Mouse (Mus musculus) kidney, adult 2 months (tissue): ENCODE measurements around the gene Zfp683.

Experiments used
- CTCF ChIP-seq: fragments of 200-500 bp; conservative IDR thresholded peaks from 2 replicates; pipeline ENCODE4 v1.5.1; 2011; ENCODE audit warnings: low read depth, mild to moderate bottlenecking, control low read depth, low read length, moderate library complexity, mixed read lengths; ENCODE audit not compliant: insufficient read depth, insufficient read length
- POLR2A ChIP-seq: fragments of 200-500 bp; IDR thresholded peaks from one replicate; pipeline ENCODE4 v1.6.1; 2011; ENCODE audit warnings: low read depth, low read length, control low read depth

- TF ChIP-seq POLR2A: no peak
- no peak for TF ChIP-seq CTCF
These were observed 10.6 kb upstream of the Zfp683 start for GRCm38 (mm10) chr4:134043041-134043440.
